Mouse (Mus musculus): ENCODE results near the gene Lsamp. TPM values are rescaled to one million over a fixed set of nuclear protein-coding genes. Genes with fewer than 3 reads are reported as not detected.

Gene Lsamp
- polyA plus RNA-seq, 1 experiment from 2014 or later = 0.68 TPM

- Histone ChIP-seq H3K4me3 (ENCODE audit: low read length) (no peak overlapping the region), H3K36me3 (ENCODE audit: control insufficient read depth, insufficient read depth) (no peaks in the 10 kb centered on the region), H3K9me3 (replicated peaks; ENCODE audit: control insufficient read depth, low read length) (no peaks in the 10 kb centered on the region), H3K4me2 (ENCODE audit: low read depth, low read length) (no peak overlapping the region), H3K27ac (ENCODE audit: low read length) (no peak overlapping the region), H3K4me1 (ENCODE audit: control insufficient read depth, insufficient read depth, low read length) (no peaks in the 10 kb centered on the region), H3K27me3 (ENCODE audit: control insufficient read depth, insufficient read depth, low read length) (no peaks in the 10 kb centered on the region), H3K9ac (ENCODE audit: low read length) (no peak overlapping the region)
- WGBS = 83% methylated on average over 5 of the region's 5 CpGs
- ATAC-seq (replicated peaks; ENCODE audit: extremely low read depth, insufficient read depth, low FRiP score) = no peak
These were observed 668.6 kb downstream of the Lsamp start for GRCm38 (mm10) chr16:40652800-40653199.

- ATAC-seq (replicated peaks; ENCODE audit: extremely low read depth, insufficient read depth, low FRiP score) = no peak
- no peaks in the 10 kb centered on the region for H3K9me3 ChIP-seq (replicated peaks; ENCODE audit: control insufficient read depth, low read length)
- H3K4me1 ChIP-seq (ENCODE audit: control insufficient read depth, insufficient read depth, low read length) = no peaks in the 10 kb centered on the region
- no peak overlapping the region for H3K4me3 ChIP-seq (ENCODE audit: low read length)
- no peak overlapping the region for H3K9ac ChIP-seq (ENCODE audit: low read length)
- no peaks in the 10 kb centered on the region for H3K27me3 ChIP-seq (ENCODE audit: control insufficient read depth, insufficient read depth, low read length)
- no peaks in the 10 kb centered on the region for H3K36me3 ChIP-seq (ENCODE audit: control insufficient read depth, insufficient read depth)
- H3K4me2 ChIP-seq (ENCODE audit: low read depth, low read length) = no peak overlapping the region
- 68% methylated on average over 1 of the region's 1 CpGs for WGBS
- H3K27ac ChIP-seq (ENCODE audit: low read length) = no peak overlapping the region
These were observed 669.3 kb downstream of the Lsamp start for GRCm38 (mm10) chr16:40653508-40653907.

GRCm38 (mm10) chr16:40656347-40656746, 672.2 kb downstream of the Lsamp start:
- Histone ChIP-seq H3K36me3 (ENCODE audit: control insufficient read depth, insufficient read depth) (no peaks in the 10 kb centered on the region), H3K9ac (ENCODE audit: low read length) (no peak overlapping the region), H3K4me1 (ENCODE audit: control insufficient read depth, insufficient read depth, low read length) (no peaks in the 10 kb centered on the region), H3K4me2 (ENCODE audit: low read depth, low read length) (no peak overlapping the region), H3K9me3 (replicated peaks; ENCODE audit: control insufficient read depth, low read length) (no peaks in the 10 kb centered on the region), H3K27me3 (ENCODE audit: control insufficient read depth, insufficient read depth, low read length) (no peaks in the 10 kb centered on the region), H3K27ac (ENCODE audit: low read length) (no peak overlapping the region), H3K4me3 (ENCODE audit: low read length) (no peak overlapping the region)
- 76% methylated on average over 5 of the region's 5 CpGs for WGBS
- no peak for ATAC-seq (replicated peaks; ENCODE audit: extremely low read depth, insufficient read depth, low FRiP score)

GRCm38 (mm10) chr16:40656871-40657270, 672.7 kb downstream of the Lsamp start:
- Histone ChIP-seq H3K4me1 (ENCODE audit: control insufficient read depth, insufficient read depth, low read length) (no peaks in the 10 kb centered on the region), H3K4me3 (ENCODE audit: low read length) (no peak overlapping the region), H3K27me3 (ENCODE audit: control insufficient read depth, insufficient read depth, low read length) (no peaks in the 10 kb centered on the region), H3K27ac (ENCODE audit: low read length) (no peak overlapping the region), H3K9me3 (replicated peaks; ENCODE audit: control insufficient read depth, low read length) (no peaks in the 10 kb centered on the region), H3K36me3 (ENCODE audit: control insufficient read depth, insufficient read depth) (no peaks in the 10 kb centered on the region), H3K4me2 (ENCODE audit: low read depth, low read length) (no peak overlapping the region), H3K9ac (ENCODE audit: low read length) (no peak overlapping the region)
- ATAC-seq (replicated peaks; ENCODE audit: extremely low read depth, insufficient read depth, low FRiP score) = no peak
- 44% methylated on average over 6 of the region's 6 CpGs for whole genome bisulfite sequencing

GRCm38 (mm10) chr16:40685531-40685930, 701.4 kb downstream of the Lsamp start:
- Histone ChIP-seq H3K27me3 (ENCODE audit: control insufficient read depth, insufficient read depth, low read length) (no peaks in the 10 kb centered on the region), H3K4me1 (ENCODE audit: control insufficient read depth, insufficient read depth, low read length) (no peaks in the 10 kb centered on the region), H3K27ac (ENCODE audit: low read length) (no peak overlapping the region), H3K9ac (ENCODE audit: low read length) (no peak overlapping the region), H3K36me3 (ENCODE audit: control insufficient read depth, insufficient read depth) (no peaks in the 10 kb centered on the region), H3K9me3 (replicated peaks; ENCODE audit: control insufficient read depth, low read length) (no peaks in the 10 kb centered on the region), H3K4me3 (ENCODE audit: low read length) (no peak overlapping the region), H3K4me2 (ENCODE audit: low read depth, low read length) (no peak overlapping the region)
- ATAC-seq (replicated peaks; ENCODE audit: extremely low read depth, insufficient read depth, low FRiP score) = no peak

- ATAC-seq (replicated peaks; ENCODE audit: extremely low read depth, insufficient read depth, low FRiP score) = no peak
- Histone ChIP-seq H3K4me2 (ENCODE audit: low read depth, low read length) (no peak overlapping the region), H3K36me3 (ENCODE audit: control insufficient read depth, insufficient read depth) (no peaks in the 10 kb centered on the region), H3K9me3 (replicated peaks; ENCODE audit: control insufficient read depth, low read length) (no peaks in the 10 kb centered on the region), H3K4me1 (ENCODE audit: control insufficient read depth, insufficient read depth, low read length) (no peaks in the 10 kb centered on the region), H3K27me3 (ENCODE audit: control insufficient read depth, insufficient read depth, low read length) (no peaks in the 10 kb centered on the region), H3K4me3 (ENCODE audit: low read length) (no peak overlapping the region), H3K9ac (ENCODE audit: low read length) (no peak overlapping the region), H3K27ac (ENCODE audit: low read length) (no peak overlapping the region)
- WGBS = 33% methylated on average over 2 of the region's 2 CpGs
These were observed 708.1 kb downstream of the Lsamp start for GRCm38 (mm10) chr16:40692292-40692691.

- no peak overlapping the region for H3K4me3 ChIP-seq (ENCODE audit: low read length)
- no peaks in the 10 kb centered on the region for H3K27me3 ChIP-seq (ENCODE audit: control insufficient read depth, insufficient read depth, low read length)
- H3K4me2 ChIP-seq (ENCODE audit: low read depth, low read length) = no peak overlapping the region
- no peak overlapping the region for H3K27ac ChIP-seq (ENCODE audit: low read length)
- H3K36me3 ChIP-seq (ENCODE audit: control insufficient read depth, insufficient read depth) = no peaks in the 10 kb centered on the region
- no peaks in the 10 kb centered on the region for H3K9me3 ChIP-seq (replicated peaks; ENCODE audit: control insufficient read depth, low read length)
- 83% methylated on average over 3 of the region's 3 CpGs for WGBS
- no peaks in the 10 kb centered on the region for H3K4me1 ChIP-seq (ENCODE audit: control insufficient read depth, insufficient read depth, low read length)
- ATAC-seq (replicated peaks; ENCODE audit: extremely low read depth, insufficient read depth, low FRiP score) = no peak
- no peak overlapping the region for H3K9ac ChIP-seq (ENCODE audit: low read length)
These were observed 713.1 kb downstream of the Lsamp start for GRCm38 (mm10) chr16:40697253-40697652.

GRCm38 (mm10) chr16:40708558-40708957, 724.4 kb downstream of the Lsamp start:
- no peak overlapping the region for H3K4me2 ChIP-seq (ENCODE audit: low read depth, low read length)
- H3K4me3 ChIP-seq (ENCODE audit: low read length) = no peak overlapping the region
- no peak overlapping the region for H3K9ac ChIP-seq (ENCODE audit: low read length)
- H3K9me3 ChIP-seq (replicated peaks; ENCODE audit: control insufficient read depth, low read length) = no peaks in the 10 kb centered on the region
- no peaks in the 10 kb centered on the region for H3K36me3 ChIP-seq (ENCODE audit: control insufficient read depth, insufficient read depth)
- no peaks in the 10 kb centered on the region for H3K4me1 ChIP-seq (ENCODE audit: control insufficient read depth, insufficient read depth, low read length)
- H3K27me3 ChIP-seq (ENCODE audit: control insufficient read depth, insufficient read depth, low read length) = no peaks in the 10 kb centered on the region
- no peak overlapping the region for H3K27ac ChIP-seq (ENCODE audit: low read length)
- no peak for ATAC-seq (replicated peaks; ENCODE audit: extremely low read depth, insufficient read depth, low FRiP score)
- WGBS = 55% methylated on average over 2 of the region's 2 CpGs

- Histone ChIP-seq H3K9me3 (replicated peaks; ENCODE audit: control insufficient read depth, low read length) (no peaks in the 10 kb centered on the region), H3K4me2 (ENCODE audit: low read depth, low read length) (no peak overlapping the region), H3K36me3 (ENCODE audit: control insufficient read depth, insufficient read depth) (no peaks in the 10 kb centered on the region), H3K9ac (ENCODE audit: low read length) (no peak overlapping the region), H3K4me3 (ENCODE audit: low read length) (no peak overlapping the region), H3K27ac (ENCODE audit: low read length) (no peak overlapping the region), H3K27me3 (ENCODE audit: control insufficient read depth, insufficient read depth, low read length) (no peaks in the 10 kb centered on the region), H3K4me1 (ENCODE audit: control insufficient read depth, insufficient read depth, low read length) (no peaks in the 10 kb centered on the region)
- ATAC-seq (replicated peaks; ENCODE audit: extremely low read depth, insufficient read depth, low FRiP score) = no peak
- 11% methylated on average over 4 of the region's 4 CpGs for WGBS
These were observed 725.4 kb downstream of the Lsamp start for GRCm38 (mm10) chr16:40709574-40709973.

GRCm38 (mm10) chr16:40710068-40710467, 725.9 kb downstream of the Lsamp start:
- Histone ChIP-seq H3K9me3 (replicated peaks; ENCODE audit: control insufficient read depth, low read length) (no peaks in the 10 kb centered on the region), H3K9ac (ENCODE audit: low read length) (no peak overlapping the region), H3K27ac (ENCODE audit: low read length) (no peak overlapping the region), H3K4me2 (ENCODE audit: low read depth, low read length) (no peak overlapping the region), H3K36me3 (ENCODE audit: control insufficient read depth, insufficient read depth) (no peaks in the 10 kb centered on the region), H3K4me1 (ENCODE audit: control insufficient read depth, insufficient read depth, low read length) (no peaks in the 10 kb centered on the region), H3K27me3 (ENCODE audit: control insufficient read depth, insufficient read depth, low read length) (no peaks in the 10 kb centered on the region), H3K4me3 (ENCODE audit: low read length) (no peak overlapping the region)
- ATAC-seq (replicated peaks; ENCODE audit: extremely low read depth, insufficient read depth, low FRiP score) = no peak
- WGBS = 62% methylated on average over 3 of the region's 3 CpGs
